Mouse (Mus musculus) embryonic facial prominence, embryonic 14.5 days (tissue): Measurements from ENCODE around the gene Tnrc6b. TPM values are rescaled to one million over a fixed set of nuclear protein-coding genes. Genes with fewer than 3 reads are reported as not detected.
"Not testable (repeated sequence)": the region's sequence is repeated elsewhere in the genome, so short reads cannot be mapped to it uniquely, and the experiment has no call there.

Source experiments
- ATAC-seq: fragments of 200-750 bp; cut with Nextera tagmentation; 2 replicates; pipeline ENCODE4 v1.8.0; 2017; ENCODE audit warnings: low read depth, moderate number of reproducible peaks, moderate TSS enrichment
- DNase-seq: peaks from one replicate; pipeline ENCODE4 v3.0.0-alpha.2; 2015; ENCODE audit warnings: low spot score
- H3K27ac ChIP-seq: fragments of 300-500 bp; sonication (generic); replicated peaks from 2 replicates; pipeline ENCODE4 v1.5.1; 2014; ENCODE audit warnings: low read depth, mild to moderate bottlenecking, low read length, moderate library complexity
- H3K27me3 ChIP-seq: fragments of 300-500 bp; sonication (generic); replicated peaks from 2 replicates; pipeline ENCODE4 v1.6.1; 2014; ENCODE audit warnings: low read length; ENCODE audit not compliant: control insufficient read depth, insufficient read depth
- H3K36me3 ChIP-seq: fragments of 300-500 bp; sonication (generic); 2 replicates; pipeline ENCODE4 v1.6.1; 2014; ENCODE audit warnings: low read length, mixed read lengths; ENCODE audit not compliant: control insufficient read depth, insufficient read depth
- H3K4me1 ChIP-seq: fragments of 300-500 bp; sonication (generic); 2 replicates; pipeline ENCODE4 v1.6.1; 2014; ENCODE audit warnings: antibody characterized with exemption, low read length; ENCODE audit not compliant: control insufficient read depth, insufficient read depth
- H3K4me2 ChIP-seq: fragments of 300-500 bp; sonication (generic); 2 replicates; pipeline ENCODE4 v1.6.1; 2014; ENCODE audit warnings: low read depth, mild to moderate bottlenecking, low read length, moderate library complexity, mixed read lengths
- H3K4me3 ChIP-seq: fragments of 300-500 bp; sonication (generic); 2 replicates; pipeline ENCODE4 v1.5.1; 2014; ENCODE audit warnings: low read depth, mild to moderate bottlenecking, low read length
- H3K9ac ChIP-seq: fragments of 300-500 bp; sonication (generic); 2 replicates; pipeline ENCODE4 v1.6.1; 2014; ENCODE audit warnings: low read depth, mild to moderate bottlenecking, low read length, moderate library complexity, mixed read lengths
- H3K9me3 ChIP-seq: fragments of 300-500 bp; sonication (generic); 2 replicates; pipeline ENCODE4 v1.6.1; 2016; ENCODE audit warnings: low read length; ENCODE audit not compliant: control insufficient read depth
- WGBS: fragments of 180-500 bp; shearing (Covaris S2); extraction: QIAGEN DNeasy Blood & Tissue Kit; methylation state at CpG from one replicate; pipeline ENCODE4 v1.1.7; 2014; 5-methylcytosine and 5-hydroxymethylcytosine counted together
- polyA plus RNA-seq: library from polyadenylated mRNA; unstranded; fragments of >200 nt; fragmentation: Nextera tagmentation; extraction: Ambion mirVana; gene quantifications from 2 replicates; pipeline ENCODE4 v1.2.1, GENCODE M21; 2014

The Tnrc6b gene
- polyA plus RNA-seq, 1 experiment from 2014 or later: 12.5 TPM

GRCm38 (mm10) chr15:80721861-80722260 is 10.7 kb downstream of the Tnrc6b start:
- no peaks in the 10 kb centered on the region; the same call in 1 of the 2 replicates for H3K4me1 ChIP-seq
- H3K27me3 ChIP-seq: no peaks in the 10 kb centered on the region
- no peak overlapping the region for H3K9ac ChIP-seq
- WGBS: 78% methylated on average over 6 of the region's 6 CpGs
- no peak for DNase-seq
- no peaks in the 10 kb centered on the region for H3K36me3 ChIP-seq
- no peak overlapping the region for H3K4me3 ChIP-seq
- ATAC-seq: no peak
- H3K4me2 ChIP-seq: no peak overlapping the region
- H3K27ac ChIP-seq: no peak overlapping the region
- no peaks in the 10 kb centered on the region for H3K9me3 ChIP-seq

GRCm38 (mm10) chr15:80722366-80722765 is 11.3 kb downstream of the Tnrc6b start:
- no peak overlapping the region for H3K9ac ChIP-seq
- DNase-seq: no peak
- H3K27ac ChIP-seq: 0 out of 2 replicates have a peak overlapping the region, but pooled peaks have one; percentile 10
- no peaks in the 10 kb centered on the region; the same call in 1 of the 2 replicates for H3K4me1 ChIP-seq
- H3K4me3 ChIP-seq: no peak overlapping the region
- no peaks in the 10 kb centered on the region for H3K27me3 ChIP-seq
- no peaks in the 10 kb centered on the region for H3K9me3 ChIP-seq
- ATAC-seq: no peak
- 52% methylated on average over 3 of the region's 3 CpGs for WGBS
- H3K4me2 ChIP-seq: no peak overlapping the region
- no peaks in the 10 kb centered on the region for H3K36me3 ChIP-seq

- WGBS: 78% methylated on average over 2 of the region's 2 CpGs
- no peak overlapping the region for H3K4me3 ChIP-seq
- H3K4me2 ChIP-seq: no peak overlapping the region
- no peaks in the 10 kb centered on the region for H3K27me3 ChIP-seq
- no peaks in the 10 kb centered on the region for H3K4me1 ChIP-seq
- H3K27ac ChIP-seq: no peak overlapping the region
- H3K36me3 ChIP-seq: no peaks in the 10 kb centered on the region
- H3K9ac ChIP-seq: no peak overlapping the region
- no peaks in the 10 kb centered on the region for H3K9me3 ChIP-seq
- ATAC-seq (no peak), DNase-seq (no peak)
Measured at GRCm38 (mm10) chr15:80729477-80729876, 18.4 kb downstream of the Tnrc6b start.

GRCm38 (mm10) chr15:80731043-80731442 is 19.9 kb downstream of the Tnrc6b start:
- H3K4me2 ChIP-seq: no peak overlapping the region
- WGBS: 88% methylated on average over 1 of the region's 1 CpGs
- ATAC-seq: no peak

GRCm38 (mm10) chr15:80731511-80731910 is 20.4 kb downstream of the Tnrc6b start:
- no peak overlapping the region for H3K4me2 ChIP-seq
- 64% methylated on average over 3 of the region's 3 CpGs for WGBS
- no peaks in the 10 kb centered on the region for H3K36me3 ChIP-seq
- DNase-seq (no peak), ATAC-seq (no peak)
- H3K4me3 ChIP-seq: no peak overlapping the region
- no peaks in the 10 kb centered on the region for H3K27me3 ChIP-seq
- no peak overlapping the region for H3K9ac ChIP-seq
- H3K9me3 ChIP-seq: no peaks in the 10 kb centered on the region
- H3K4me1 ChIP-seq: no peaks in the 10 kb centered on the region
- no peak overlapping the region for H3K27ac ChIP-seq

More at GRCm38 (mm10) chr15:80731043-80731442, 19.9 kb downstream of the Tnrc6b start:
- Histone ChIP-seq H3K9me3 (no peaks in the 10 kb centered on the region), H3K4me1 (no peaks in the 10 kb centered on the region), H3K27me3 (no peaks in the 10 kb centered on the region), H3K4me3 (no peak overlapping the region), H3K36me3 (no peaks in the 10 kb centered on the region), H3K27ac (no peak overlapping the region), H3K9ac (no peak overlapping the region)
- no peak for DNase-seq

GRCm38 (mm10) chr15:80732266-80733030 is 21.3 kb downstream of the Tnrc6b start:
- Histone ChIP-seq H3K4me1 (no peaks in the 10 kb centered on the region), H3K36me3 (no peaks in the 10 kb centered on the region), H3K9me3 (no peaks in the 10 kb centered on the region), H3K27ac (no peak overlapping the region), H3K4me3 (no peak overlapping the region), H3K27me3 (no peaks in the 10 kb centered on the region), H3K9ac (no peak overlapping the region), H3K4me2 (no peak overlapping the region)
- WGBS: 50% methylated on average over 4 of the region's 4 CpGs
- DNase-seq: no peak
- ATAC-seq: no peak

GRCm38 (mm10) chr15:80735300-80735699 is 24.2 kb downstream of the Tnrc6b start:
- 82% methylated on average over 3 of the region's 3 CpGs for WGBS
- H3K36me3 ChIP-seq: no peaks in the 10 kb centered on the region
- no peak overlapping the region for H3K9ac ChIP-seq
- H3K4me3 ChIP-seq: no peak overlapping the region
- ATAC-seq: no peak
- H3K4me1 ChIP-seq: no peaks in the 10 kb centered on the region
- H3K9me3 ChIP-seq: no peaks in the 10 kb centered on the region
- no peak for DNase-seq
- H3K27ac ChIP-seq: no peak overlapping the region
- no peak overlapping the region for H3K4me2 ChIP-seq
- no peaks in the 10 kb centered on the region for H3K27me3 ChIP-seq

- not testable (repeated sequence) for H3K36me3 ChIP-seq, ATAC-seq, H3K27ac ChIP-seq, H3K4me2 ChIP-seq, H3K9me3 ChIP-seq, H3K27me3 ChIP-seq, H3K4me3 ChIP-seq, H3K9ac ChIP-seq, H3K4me1 ChIP-seq, DNase-seq
- WGBS: 92% methylated on average over 3 of the region's 4 CpGs
Measured at GRCm38 (mm10) chr15:80735708-80736107, 24.6 kb downstream of the Tnrc6b start.

GRCm38 (mm10) chr15:80736553-80736952 is 25.4 kb downstream of the Tnrc6b start:
- no peak for ATAC-seq
- H3K36me3 ChIP-seq: no peaks in the 10 kb centered on the region
- WGBS: 31% methylated on average over 1 of the region's 1 CpGs
- H3K4me2 ChIP-seq: no peak overlapping the region
- H3K9me3 ChIP-seq: no peaks in the 10 kb centered on the region
- H3K27me3 ChIP-seq: no peaks in the 10 kb centered on the region
- no peaks in the 10 kb centered on the region for H3K4me1 ChIP-seq
- no peak for DNase-seq
- no peak overlapping the region for H3K27ac ChIP-seq
- no peak overlapping the region for H3K4me3 ChIP-seq
- no peak overlapping the region for H3K9ac ChIP-seq
